ENCODE assay signal across 20 mouse cellular contexts in the genomic region with DNA sequence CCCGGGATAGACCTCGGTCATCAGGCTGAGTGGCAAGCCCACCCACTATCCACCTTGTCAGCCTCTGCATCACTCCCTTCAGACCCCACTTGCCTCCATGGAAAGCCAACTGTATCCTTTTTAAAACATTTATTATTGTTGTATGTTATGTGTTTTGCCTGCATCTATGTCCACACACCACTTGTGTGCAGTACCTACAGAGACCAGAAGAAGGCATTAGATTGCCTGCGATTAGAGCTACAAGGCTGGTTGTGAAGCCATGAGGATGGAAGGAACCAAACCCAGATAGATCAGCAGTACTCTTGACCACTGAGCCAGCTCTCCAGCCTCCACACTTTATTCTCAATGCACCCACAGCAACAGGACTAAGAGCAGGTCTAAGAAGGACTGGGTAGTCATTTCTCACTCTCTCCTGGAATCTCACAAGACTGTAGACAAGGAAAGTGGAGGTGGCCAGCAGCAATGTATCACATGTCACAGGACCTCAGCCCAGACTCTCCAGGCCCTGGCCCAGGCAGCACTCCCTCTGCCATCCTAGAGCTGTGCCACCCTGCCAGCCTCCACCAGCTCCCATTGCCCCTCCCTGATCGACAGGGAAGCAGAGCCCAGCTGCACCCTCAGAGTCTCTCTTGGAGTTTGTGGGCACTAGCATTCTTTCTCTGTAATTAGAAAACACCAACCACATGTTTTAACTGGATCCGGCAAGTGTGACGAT. TPM values are rescaled to one million over a fixed set of nuclear protein-coding genes. Genes with fewer than 3 reads are reported as not detected.
A peak's percentile ranks its signal among the peaks of the same experiment; 100 is the strongest.
DNase-seq lines count a peak whose midpoint lies in the region; ATAC-seq and TF ChIP-seq lines count a peak whose summit lies in the region.
"Had no signal": no experiment of that assay in that cellular context is flagged by ENCODE, and none has a peak within 500 bp of the region (broad histone marks: within the 10 kb centered on the region; RNA-seq: fewer than 3 reads in every experiment).

No protein-coding gene starts in this region.

- no peaks in the 10 kb centered on the region for H3K27me3 ChIP-seq in hindbrain, postnatal 0 days (ENCODE audit: insufficient read depth, low read length)
- H3K27me3 ChIP-seq in hindbrain, embryonic 10.5 days (ENCODE audit: insufficient read depth, poor library complexity, severe bottlenecking), result no peaks in the 10 kb centered on the region
- no peaks in the 10 kb centered on the region for H3K27me3 ChIP-seq in liver, postnatal 0 days (ENCODE audit: insufficient read depth, low read length)
- H3K27me3 ChIP-seq in liver, embryonic 11.5 days (replicated peaks; ENCODE audit: control insufficient read depth, insufficient read depth, low read length), result no peaks in the 10 kb centered on the region
- H3K27me3 ChIP-seq: forebrain, embryonic 12.5 days; heart, embryonic 13.5 days; hindbrain, embryonic 15.5 days; liver, embryonic 13.5 days; megakaryocyte, embryonic 14.5 days; midbrain, embryonic 15.5 days had no signal

- intact Hi-C loops in gastrocnemius, postnatal 14 days (cut with DNase I; ENCODE audit: low total_unique reads), result no loop called here

- TF ChIP-seq EP300 in liver, postnatal 0 days (IDR thresholded peaks at IDR 0.05; ENCODE audit: low read depth), result no peak

- no peak overlapping the region for H3K9ac ChIP-seq in hindbrain, postnatal 0 days (replicated peaks; ENCODE audit: low read length)
- H3K9ac ChIP-seq in liver, postnatal 0 days (replicated peaks), result no peak overlapping the region
- H3K9ac ChIP-seq in liver, embryonic 11.5 days (ENCODE audit: low read depth, low read length), result no peak overlapping the region
- H3K9ac ChIP-seq: forebrain, embryonic 12.5 days; heart, embryonic 13.5 days; hindbrain, embryonic 15.5 days; liver, embryonic 13.5 days; midbrain, embryonic 15.5 days had no signal

- peak; percentile 20 for DNase-seq in cerebellum, adult 11-12 months
- no peak for DNase-seq in cerebellum, adult 8-10 months
- DNase-seq in hindbrain, postnatal 0 days (ENCODE audit: low spot score), result no peak
- no peak for DNase-seq in hindbrain, embryonic 10.5 days (ENCODE audit: low spot score)
- no peak for DNase-seq in liver, postnatal 0 days
- DNase-seq in liver, embryonic 11.5 days (ENCODE audit: low spot score), result no peak
- DNase-seq in gastrocnemius, postnatal 14 days, result peak; percentile 53
- no peak for DNase-seq in spleen, postnatal 14 days (ENCODE audit: low spot score in 2 of 2)
- DNase-seq: heart, adult 18-20 months; kidney, adult 11 months; left cerebral cortex, postnatal 4 days; liver, embryonic 13.5 days; lung, postnatal 14 days; right cerebral cortex, postnatal 25 days had no signal

- peaks cover 51% of the 10 kb centered on the region for H3K36me3 ChIP-seq in hindbrain, postnatal 0 days (ENCODE audit: insufficient read depth, low read length)
- peaks cover 94% of the 10 kb centered on the region for H3K36me3 ChIP-seq in hindbrain, embryonic 10.5 days
- H3K36me3 ChIP-seq in liver, postnatal 0 days (replicated peaks; ENCODE audit: insufficient read depth, low read length), result peaks cover 14% of the 10 kb centered on the region; the same call in 1 of the 2 replicates
- H3K36me3 ChIP-seq in liver, embryonic 11.5 days (ENCODE audit: control insufficient read depth, insufficient read depth, low read length), result peaks cover 10% of the 10 kb centered on the region; the same call in 1 of the 2 replicates

- H3K4me2 ChIP-seq in hindbrain, postnatal 0 days (ENCODE audit: low read depth, low read length), result no peak overlapping the region
- no peak overlapping the region for H3K4me2 ChIP-seq in liver, postnatal 0 days (ENCODE audit: low read depth, low read length)
- no peak overlapping the region for H3K4me2 ChIP-seq in liver, embryonic 11.5 days
- H3K4me2 ChIP-seq: forebrain, embryonic 12.5 days; heart, embryonic 13.5 days; hindbrain, embryonic 15.5 days; liver, embryonic 13.5 days; midbrain, embryonic 15.5 days had no signal

- 96% methylated on average over 6 of the region's 6 CpGs for WGBS in hindbrain, postnatal 0 days
- WGBS in hindbrain, embryonic 10.5 days, result 95% methylated on average over 6 of the region's 6 CpGs
- 83% methylated on average over 6 of the region's 6 CpGs for WGBS in liver, postnatal 0 days (ENCODE audit: insufficient replicate concordance)
- WGBS in liver, embryonic 11.5 days, result 92% methylated on average over 6 of the region's 6 CpGs

- H3K9me3 ChIP-seq in hindbrain, postnatal 0 days (ENCODE audit: low read length), result no peaks in the 10 kb centered on the region
- H3K9me3 ChIP-seq in hindbrain, embryonic 10.5 days, result no peaks in the 10 kb centered on the region
- H3K9me3 ChIP-seq in liver, postnatal 0 days (ENCODE audit: low read length), result no peaks in the 10 kb centered on the region
- no peaks in the 10 kb centered on the region for H3K9me3 ChIP-seq in liver, embryonic 11.5 days (ENCODE audit: control insufficient read depth, low read length)
- H3K9me3 ChIP-seq: embryonic facial prominence, embryonic 10.5 days; forebrain, embryonic 12.5 days; heart, embryonic 13.5 days; hindbrain, embryonic 15.5 days; liver, embryonic 13.5 days; megakaryocyte, embryonic 14.5 days; midbrain, embryonic 15.5 days had no signal

- no peak overlapping the region for H3K27ac ChIP-seq in hindbrain, postnatal 0 days
- H3K27ac ChIP-seq in hindbrain, embryonic 10.5 days, result no peak overlapping the region
- H3K27ac ChIP-seq in liver, postnatal 0 days (ENCODE audit: low read depth), result no peak overlapping the region
- H3K27ac ChIP-seq in liver, embryonic 11.5 days (ENCODE audit: low read depth, low read length), result no peak overlapping the region
- H3K27ac ChIP-seq: embryonic facial prominence, embryonic 10.5 days; forebrain, embryonic 12.5 days; heart, embryonic 13.5 days; hindbrain, embryonic 15.5 days; liver, embryonic 13.5 days; midbrain, embryonic 15.5 days had no signal

- TF ChIP-seq CTCF in hindbrain, postnatal 0 days (IDR thresholded peaks at IDR 0.05; ENCODE audit: low read depth), result peak; percentile 42
- TF ChIP-seq CTCF in liver, postnatal 0 days (IDR thresholded peaks at IDR 0.05; ENCODE audit: low read depth), result peak; percentile 27; the same call in 1 of the 2 replicates

- H3K4me3 ChIP-seq in hindbrain, postnatal 0 days (ENCODE audit: low read length), result no peak overlapping the region
- H3K4me3 ChIP-seq in hindbrain, embryonic 10.5 days, result no peak overlapping the region
- H3K4me3 ChIP-seq in liver, postnatal 0 days (ENCODE audit: low read depth, low read length), result no peak overlapping the region
- no peak overlapping the region for H3K4me3 ChIP-seq in liver, embryonic 11.5 days (ENCODE audit: low read depth, low read length)
- H3K4me3 ChIP-seq: embryonic facial prominence, embryonic 10.5 days; forebrain, embryonic 12.5 days; heart, embryonic 13.5 days; hindbrain, embryonic 15.5 days; liver, embryonic 13.5 days; megakaryocyte, embryonic 14.5 days; midbrain, embryonic 15.5 days had no signal

- H3K4me1 ChIP-seq in hindbrain, postnatal 0 days (ENCODE audit: insufficient read depth, low read length), result no peaks in the 10 kb centered on the region
- H3K4me1 ChIP-seq in hindbrain, embryonic 10.5 days (replicated peaks), result no peaks in the 10 kb centered on the region
- H3K4me1 ChIP-seq in liver, postnatal 0 days (ENCODE audit: insufficient read depth), result no peaks in the 10 kb centered on the region
- H3K4me1 ChIP-seq in liver, embryonic 11.5 days (replicated peaks; ENCODE audit: control insufficient read depth, insufficient read depth, low read length), result no peaks in the 10 kb centered on the region
- H3K4me1 ChIP-seq: forebrain, embryonic 12.5 days; hindbrain, embryonic 15.5 days; midbrain, embryonic 15.5 days had no signal

- ATAC-seq in hindbrain, postnatal 0 days, result no peak
- ATAC-seq in liver, postnatal 0 days, result no peak
- ATAC-seq in liver, embryonic 11.5 days (replicated peaks; ENCODE audit: low FRiP score), result no peak
- ATAC-seq: midbrain, embryonic 15.5 days had no signal

RNA-seq across cellular contexts. Expression of a gene that starts 15.7 kb away (rescaled TPM):
- 34.9 and 37.8 TPM in 2 replicates for total RNA-seq in hindbrain, postnatal 0 days (2014; rRNA removed)
- polyA plus RNA-seq in hindbrain, postnatal 0 days (2015; fragmentation: Nextera tagmentation; extraction: Ambion mirVana), result 69.8 and 70.3 TPM in 2 replicates
- polyA plus RNA-seq in hindbrain, embryonic 10.5 days (2016; fragmentation: Nextera tagmentation; extraction: Ambion mirVana), result 69.5 and 77.1 TPM in 2 replicates
- 22.6 TPM in 2 replicates for polyA plus RNA-seq in liver, postnatal 0 days (2015; fragmentation: Nextera tagmentation; extraction: Ambion mirVana)
- 68.0 and 72.0 TPM in 2 replicates for polyA plus RNA-seq in liver, embryonic 11.5 days (2014; fragmentation: Nextera tagmentation; extraction: Ambion mirVana)
- total RNA-seq in gastrocnemius, postnatal 14 days (2021), result 10 to 100 TPM; 33.5 to 37.8 TPM

RNA-seq across cellular contexts. Expression of a gene that starts 43.1 kb away (rescaled TPM):
- 12.0 and 19.1 TPM in 2 replicates for total RNA-seq in hindbrain, postnatal 0 days (2014; rRNA removed)
- 6.5 and 6.6 TPM in 2 replicates for polyA plus RNA-seq in hindbrain, postnatal 0 days (2015; fragmentation: Nextera tagmentation; extraction: Ambion mirVana)
- 8.3 and 9.3 TPM in 2 replicates for polyA plus RNA-seq in hindbrain, embryonic 10.5 days (2016; fragmentation: Nextera tagmentation; extraction: Ambion mirVana)
- polyA plus RNA-seq in liver, postnatal 0 days (2015; fragmentation: Nextera tagmentation; extraction: Ambion mirVana), result 1.3 and 1.6 TPM in 2 replicates
- polyA plus RNA-seq in liver, embryonic 11.5 days (2014; fragmentation: Nextera tagmentation; extraction: Ambion mirVana), result 3.3 and 4.8 TPM in 2 replicates
- total RNA-seq in gastrocnemius, postnatal 14 days (2021), result 1 to 10 TPM; 3.0 to 3.4 TPM

Comparison
In these comparisons a context has a peak if more than half of its experiments do, and no peak if none do; other contexts are left out.
1. DNase-seq: peak in cerebellum, adult 11-12 months (single experiment) and gastrocnemius, postnatal 14 days (single experiment); none in cerebellum, adult 8-10 months (single experiment), hindbrain, postnatal 0 days (single experiment), hindbrain, embryonic 10.5 days (single experiment), liver, postnatal 0 days (single experiment), liver, embryonic 11.5 days (single experiment) and spleen, postnatal 14 days (0 of 2).